Mouse (Mus musculus): ENCODE data around the gene Bfar. TPM values are rescaled to one million over a fixed set of nuclear protein-coding genes. Genes with fewer than 3 reads are reported as not detected.
"Not testable (repeated sequence)": the region's sequence is repeated elsewhere in the genome, so short reads cannot be mapped to it uniquely, and the experiment has no call there.

Bfar gene
- total RNA-seq (2022): 10 to 100 TPM; 30.8 to 34.9 (median 34.5) TPM

- peak; percentile 84 to 89 for DNase-seq (ENCODE audit: low spot score in 2 of 2)
These were observed at the start of gene Bfar, which contains the start of gene 3110001I22Rik for GRCm38 (mm10) chr16:13671685-13672385. TSS of gene Bfar (plus strand) at chr16:13671858. TSS of gene 3110001I22Rik (plus strand) at chr16:13671929.

GRCm38 (mm10) chr16:13628345-13628744, 43.3 kb upstream of the Bfar start:
- DNase-seq (ENCODE audit: low spot score in 2 of 2): no peak

- not testable (repeated sequence) for DNase-seq (ENCODE audit: low spot score in 2 of 2)
These were observed 33.5 kb upstream of the Bfar start for GRCm38 (mm10) chr16:13638198-13638597.

- DNase-seq (ENCODE audit: low spot score in 2 of 2): no peak
These were observed 32.1 kb upstream of the Bfar start for GRCm38 (mm10) chr16:13639508-13639907.

- no peak for DNase-seq (ENCODE audit: low spot score in 2 of 2)
These were observed 31.6 kb upstream of the Bfar start for GRCm38 (mm10) chr16:13640064-13640463.

GRCm38 (mm10) chr16:13644474-13644873, 27.2 kb upstream of the Bfar start:
- DNase-seq (ENCODE audit: low spot score in 2 of 2): no peak

GRCm38 (mm10) chr16:13645930-13646329, 25.7 kb upstream of the Bfar start:
- no peak for DNase-seq (ENCODE audit: low spot score in 2 of 2)

GRCm38 (mm10) chr16:13658886-13659285, 12.8 kb upstream of the Bfar start:
- DNase-seq (ENCODE audit: low spot score in 2 of 2): no peak

- DNase-seq (ENCODE audit: low spot score in 2 of 2): no peak
These were observed 10.9 kb upstream of the Bfar start for GRCm38 (mm10) chr16:13660736-13661135.

GRCm38 (mm10) chr16:13667878-13668343, 3.7 kb upstream of the Bfar start, which contains the start of gene Parn:
TSS of gene Parn (minus strand) at chr16:13668170.
- peak; percentile 86 to 88 for DNase-seq (ENCODE audit: low spot score in 2 of 2)

GRCm38 (mm10) chr16:13668402-13669108, 3.1 kb upstream of the Bfar start:
- DNase-seq (ENCODE audit: low spot score in 2 of 2): no peak

- DNase-seq (ENCODE audit: low spot score in 2 of 2): no peak
These were observed 2.4 kb upstream of the Bfar start for GRCm38 (mm10) chr16:13669282-13669681.

- DNase-seq (ENCODE audit: low spot score in 2 of 2): not testable (repeated sequence)
These were observed 762 bp upstream of the Bfar start for GRCm38 (mm10) chr16:13670896-13671295.

- peak; percentile 21 to 39 for DNase-seq (ENCODE audit: low spot score in 2 of 2)
These were observed 784 bp downstream of the Bfar start for GRCm38 (mm10) chr16:13672386-13672898.

- DNase-seq (ENCODE audit: low spot score in 2 of 2): no peak
These were observed 1.5 kb downstream of the Bfar start for GRCm38 (mm10) chr16:13673114-13673513.

- DNase-seq (ENCODE audit: low spot score in 2 of 2): no peak
These were observed 2.9 kb downstream of the Bfar start for GRCm38 (mm10) chr16:13674511-13674910.

GRCm38 (mm10) chr16:13678601-13679319, 7.1 kb downstream of the Bfar start:
- no peak for DNase-seq (ENCODE audit: low spot score in 2 of 2)

- DNase-seq (ENCODE audit: low spot score in 2 of 2): no peak
These were observed 27.3 kb downstream of the Bfar start for GRCm38 (mm10) chr16:13698998-13699397.

- no peak for DNase-seq (ENCODE audit: low spot score in 2 of 2)
These were observed 30.5 kb downstream of the Bfar start for GRCm38 (mm10) chr16:13702184-13702583.

- no peak for DNase-seq (ENCODE audit: low spot score in 2 of 2)
These were observed 33.0 kb downstream of the Bfar start for GRCm38 (mm10) chr16:13704676-13705075.

- no peak for DNase-seq (ENCODE audit: low spot score in 2 of 2)
These were observed 43.3 kb downstream of the Bfar start for GRCm38 (mm10) chr16:13714910-13715309.

All from gastrocnemius, adult 8-10 months (tissue).